Mouse (Mus musculus): ENCODE results near the gene Slc27a2.
"Not testable (repeated sequence)": the region's sequence is repeated elsewhere in the genome, so short reads cannot be mapped to it uniquely, and the experiment has no call there.

The Slc27a2 gene

GRCm38 (mm10) chr2:126552357-126553290, at the start of gene Slc27a2:
TSS of gene Slc27a2 (plus strand) at chr2:126552407.
- CTCF ChIA-PET = no interaction called here

GRCm38 (mm10) chr2:126505156-126505555, 47.1 kb upstream of the Slc27a2 start:
- CTCF ChIA-PET = no interaction called here

- CTCF ChIA-PET = no interaction called here
Measured at GRCm38 (mm10) chr2:126507477-126507876, 44.7 kb upstream of the Slc27a2 start.

GRCm38 (mm10) chr2:126508228-126508627, 44.0 kb upstream of the Slc27a2 start:
- CTCF ChIA-PET = no interaction called here

- CTCF ChIA-PET = interaction anchor here (0.6 to 0.7 kb wide), 2 partner anchors 18 to 183 kb away, joined by 3 read pairs; no protein-coding TSS in a partner anchor
Measured at GRCm38 (mm10) chr2:126515069-126515826, 37.0 kb upstream of the Slc27a2 start.

GRCm38 (mm10) chr2:126519872-126520581, 32.2 kb upstream of the Slc27a2 start:
- CTCF ChIA-PET = no interaction called here

- CTCF ChIA-PET = no interaction called here
Measured at GRCm38 (mm10) chr2:126520828-126521227, 31.4 kb upstream of the Slc27a2 start.

GRCm38 (mm10) chr2:126521471-126521870, 30.7 kb upstream of the Slc27a2 start:
- CTCF ChIA-PET = no interaction called here

- CTCF ChIA-PET = no interaction called here
Measured at GRCm38 (mm10) chr2:126522056-126522455, 30.2 kb upstream of the Slc27a2 start.

GRCm38 (mm10) chr2:126523101-126523745, 29.0 kb upstream of the Slc27a2 start:
- CTCF ChIA-PET = not testable (repeated sequence)

GRCm38 (mm10) chr2:126524271-126524670, 27.9 kb upstream of the Slc27a2 start:
- CTCF ChIA-PET = no interaction called here

GRCm38 (mm10) chr2:126527461-126527860, 24.7 kb upstream of the Slc27a2 start:
- CTCF ChIA-PET = no interaction called here

- CTCF ChIA-PET = no interaction called here
Measured at GRCm38 (mm10) chr2:126530581-126530980, 21.6 kb upstream of the Slc27a2 start.

GRCm38 (mm10) chr2:126537654-126538053, 14.6 kb upstream of the Slc27a2 start:
- CTCF ChIA-PET = no interaction called here

GRCm38 (mm10) chr2:126540390-126540925, 11.7 kb upstream of the Slc27a2 start:
- CTCF ChIA-PET = no interaction called here

- CTCF ChIA-PET = no interaction called here
Measured at GRCm38 (mm10) chr2:126542211-126542610, 10.0 kb upstream of the Slc27a2 start.

- CTCF ChIA-PET = no interaction called here
Measured at GRCm38 (mm10) chr2:126545297-126545696, 6.9 kb upstream of the Slc27a2 start.

- CTCF ChIA-PET = no interaction called here
Measured at GRCm38 (mm10) chr2:126546392-126546791, 5.8 kb upstream of the Slc27a2 start.

- CTCF ChIA-PET = no interaction called here
Measured at GRCm38 (mm10) chr2:126549681-126550080, 2.5 kb upstream of the Slc27a2 start.

GRCm38 (mm10) chr2:126551244-126551890, 840 bp upstream of the Slc27a2 start:
- CTCF ChIA-PET = no interaction called here

GRCm38 (mm10) chr2:126551896-126552295, 311 bp upstream of the Slc27a2 start:
- CTCF ChIA-PET = no interaction called here
